Mouse (Mus musculus): Measurements from ENCODE around the gene Fbln2.

GRCm38 (mm10) chr6:91283031-91283430 is 70.8 kb downstream of the Fbln2 start:
- TF ChIP-seq CTCF (IDR thresholded peaks at IDR 0.05; ENCODE audit: low read depth, low read length), result no peak
- TF ChIP-seq GATA1 (IDR thresholded peaks at IDR 0.05; ENCODE audit: borderline replicate concordance, low read length), result no peak
- no peak for TF ChIP-seq TAL1 (conservative IDR thresholded peaks at IDR 0.05; ENCODE audit: low read depth, low read length)
